11 mouse cellular contexts compared by ENCODE assay signal in genomic region chr11:71763154-71763553, GRCm38 (mm10). TPM values are rescaled to one million over a fixed set of nuclear protein-coding genes. Genes with fewer than 3 reads are reported as not detected.
A peak's percentile ranks its signal among the peaks of the same experiment; 100 is the strongest.
DNase-seq lines count a peak whose midpoint lies in the region; ATAC-seq and TF ChIP-seq lines count a peak whose summit lies in the region.
"Had no signal": no experiment of that assay in that cellular context is flagged by ENCODE, and none has a peak within 500 bp of the region (broad histone marks: within the 10 kb centered on the region; RNA-seq: fewer than 3 reads in every experiment).

No protein-coding gene starts in this region.

- peak; percentile 64 for DNase-seq in gastrocnemius, postnatal 14 days
- DNase-seq in gastrocnemius, postnatal 36 days = no peak
- peak; percentile 27 to 41 for DNase-seq in cerebellum, postnatal 36 days
- peak; percentile 59 for DNase-seq in forebrain, postnatal 0 days
- peak; percentile 86 for DNase-seq in midbrain, embryonic 11.5 days (ENCODE audit: low spot score, missing footprints)
- no peak for DNase-seq in adrenal gland, postnatal 14 days
- no peak for DNase-seq in testis, postnatal 10 days (ENCODE audit: low spot score)
- no peak for DNase-seq in lung, postnatal 4 days
- DNase-seq: adrenal gland, adult 2 months; lung, embryonic 14.5 days had no signal

- H3K36me3 ChIP-seq in forebrain, postnatal 0 days (ENCODE audit: insufficient read depth) = peaks cover 26% of the 10 kb centered on the region
- peaks cover 16% of the 10 kb centered on the region; the same call in 1 of the 2 replicates for H3K36me3 ChIP-seq in midbrain, embryonic 11.5 days (ENCODE audit: control insufficient read depth, insufficient read depth, low read length)
- H3K36me3 ChIP-seq: embryonic facial prominence, embryonic 15.5 days had no signal

- 9% methylated on average over 5 of the region's 5 CpGs for WGBS in forebrain, postnatal 0 days
- WGBS in midbrain, embryonic 11.5 days = 17% methylated on average over 5 of the region's 5 CpGs

- H3K9ac ChIP-seq in forebrain, postnatal 0 days = no peak overlapping the region
- peak overlapping the region; percentile 24 for H3K9ac ChIP-seq in midbrain, embryonic 11.5 days (ENCODE audit: low read length)
- H3K9ac ChIP-seq: embryonic facial prominence, embryonic 15.5 days; lung, embryonic 14.5 days had no signal

- H3K27me3 ChIP-seq in forebrain, postnatal 0 days (ENCODE audit: insufficient read depth, low read length) = no peaks in the 10 kb centered on the region
- no peaks in the 10 kb centered on the region for H3K27me3 ChIP-seq in midbrain, embryonic 11.5 days (ENCODE audit: control insufficient read depth, insufficient read depth, low read length)
- H3K27me3 ChIP-seq: embryonic facial prominence, embryonic 15.5 days had no signal

- H3K27ac ChIP-seq in forebrain, postnatal 0 days (ENCODE audit: low read depth, low read length) = 0 out of 2 replicates have a peak overlapping the region, but pooled peaks have one; percentile 5
- peak overlapping the region; percentile 86 for H3K27ac ChIP-seq in midbrain, embryonic 11.5 days (ENCODE audit: low read depth, low read length)
- H3K27ac ChIP-seq: embryonic facial prominence, embryonic 15.5 days had no signal

- H3K9me3 ChIP-seq in forebrain, postnatal 0 days (ENCODE audit: low read length) = no peaks in the 10 kb centered on the region
- H3K9me3 ChIP-seq in midbrain, embryonic 11.5 days (ENCODE audit: control insufficient read depth, low read length) = no peaks in the 10 kb centered on the region
- H3K9me3 ChIP-seq: embryonic facial prominence, embryonic 15.5 days had no signal

- peaks cover 18% of the 10 kb centered on the region; the same call in 1 of the 2 replicates for H3K4me1 ChIP-seq in forebrain, postnatal 0 days (ENCODE audit: insufficient read depth)
- H3K4me1 ChIP-seq in midbrain, embryonic 11.5 days (ENCODE audit: control insufficient read depth, insufficient read depth, low read length) = peaks cover 65% of the 10 kb centered on the region

- peak; percentile 68 for ATAC-seq in forebrain, postnatal 0 days
- ATAC-seq in midbrain, embryonic 11.5 days (ENCODE audit: low FRiP score) = no peak

- intact Hi-C loops in gastrocnemius, postnatal 14 days (cut with DNase I; ENCODE audit: low total_unique reads) = no loop called here
- intact Hi-C loops in gastrocnemius, postnatal 36 days (cut with DNase I) = no loop called here

- no peak overlapping the region for H3K4me2 ChIP-seq in forebrain, postnatal 0 days (ENCODE audit: low read depth)
- no peak overlapping the region for H3K4me2 ChIP-seq in midbrain, embryonic 11.5 days
- H3K4me2 ChIP-seq: embryonic facial prominence, embryonic 15.5 days; lung, embryonic 14.5 days had no signal

- TF ChIP-seq CTCF in forebrain, postnatal 0 days (IDR thresholded peaks at IDR 0.05; ENCODE audit: low read depth) = no peak

- no peak overlapping the region for H3K4me3 ChIP-seq in forebrain, postnatal 0 days (ENCODE audit: low read depth, low read length)
- H3K4me3 ChIP-seq in midbrain, embryonic 11.5 days (ENCODE audit: low read depth, low read length) = no peak overlapping the region
- H3K4me3 ChIP-seq: embryonic facial prominence, embryonic 15.5 days had no signal

RNA-seq across cellular contexts. Expression of gene Wscd1, which starts 13.4 kb away (rescaled TPM):
- total RNA-seq in gastrocnemius, postnatal 14 days (2021) = 1 to 10 TPM; 5.4 to 5.5 TPM
- total RNA-seq in gastrocnemius, postnatal 36 days (2021) = 1 to 10 TPM; 2.8 to 3.6 TPM
- 91.6 and 96.7 TPM in 2 replicates for total RNA-seq in forebrain, postnatal 0 days (2014; rRNA removed)
- polyA plus RNA-seq in forebrain, postnatal 0 days (2015; fragmentation: Nextera tagmentation; extraction: Ambion mirVana) = 46.7 and 63.1 TPM in 2 replicates
- 44.1 and 54.4 TPM in 2 replicates for polyA plus RNA-seq in midbrain, embryonic 11.5 days (2014; fragmentation: Nextera tagmentation; extraction: Ambion mirVana)
- 7.0 and 9.6 TPM in 2 replicates for total RNA-seq in adrenal gland, postnatal 14 days (2021)

Comparison
In these comparisons a context has a peak if more than half of its experiments do, and no peak if none do; other contexts are left out.
1. DNase-seq: peak in gastrocnemius, postnatal 14 days (single experiment), cerebellum, postnatal 36 days (2 of 2), forebrain, postnatal 0 days (single experiment) and midbrain, embryonic 11.5 days (single experiment); none in gastrocnemius, postnatal 36 days (0 of 2), adrenal gland, postnatal 14 days (single experiment), testis, postnatal 10 days (single experiment) and lung, postnatal 4 days (0 of 2).